Mouse (Mus musculus) CH12.LX (cell line): ENCODE data around the gene Syngr2.

ENCODE experiments used
- CTCF ChIP-seq, 2 experiments: IDR thresholded peaks in 1 of 2; conservative IDR thresholded peaks in 1 of 2; 2 replicates each; pipeline ENCODE4 v1.5.1; 2011 to 2012; ENCODE audit warnings: low read depth in 2 of 2, low read length in 2 of 2, improper control_type of control experiment in 1 of 2, inconsistent platforms in 1 of 2, mild to moderate bottlenecking in 1 of 2, moderate library complexity in 1 of 2
- EP300 ChIP-seq: IDR thresholded peaks from 2 replicates; pipeline ENCODE4 v1.6.1; 2011; ENCODE audit warnings: low read length, improper control_type of control experiment
- GABPA ChIP-seq: IDR thresholded peaks from 2 replicates; pipeline ENCODE4 v1.6.1; 2012; ENCODE audit warnings: low read depth, low read length, improper control_type of control experiment, inconsistent platforms; ENCODE audit not compliant: insufficient replicate concordance
- JUND ChIP-seq: conservative IDR thresholded peaks from 2 replicates; pipeline ENCODE4 v1.6.1; 2011; ENCODE audit warnings: low read depth, low read length, improper control_type of control experiment
- MAFK ChIP-seq: IDR thresholded peaks from 2 replicates; pipeline ENCODE4 v1.6.1; 2011; ENCODE audit warnings: low read length, improper control_type of control experiment; ENCODE audit not compliant: insufficient replicate concordance
- POLR2A ChIP-seq: IDR thresholded peaks from 2 replicates; pipeline ENCODE4 v1.6.1; 2011; ENCODE audit warnings: low read depth, mild to moderate bottlenecking, improper control_type of control experiment, low read length
- TCF12 ChIP-seq: IDR thresholded peaks from 2 replicates; pipeline ENCODE4 v1.6.1; 2014; ENCODE audit warnings: low read depth, mild to moderate bottlenecking, inconsistent platforms, low read length, improper control_type of control experiment
- USF1 ChIP-seq: IDR thresholded peaks from 2 replicates; pipeline ENCODE4 v1.6.1; 2014; ENCODE audit warnings: low read depth, mild to moderate bottlenecking, inconsistent platforms, low read length, improper control_type of control experiment

DNA sequence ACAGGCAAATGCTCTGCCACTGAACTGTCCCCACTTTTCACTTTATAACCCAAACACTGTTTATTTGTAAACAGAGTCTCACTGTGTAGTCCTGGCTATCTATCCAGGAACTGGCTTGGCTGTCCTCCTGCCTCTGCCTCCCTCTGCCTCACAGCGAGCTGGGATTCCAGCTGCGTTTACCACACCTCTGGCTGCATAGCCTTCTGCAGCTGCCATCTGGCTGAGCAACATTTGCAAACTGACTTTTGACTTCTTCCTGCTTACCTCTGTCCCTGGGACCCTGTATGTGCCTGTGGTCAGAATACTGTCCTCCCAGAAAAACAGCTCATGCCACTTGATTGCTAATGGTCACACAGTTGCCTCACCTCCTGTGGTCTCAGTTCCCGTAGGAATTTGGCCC is 17.9 kb downstream of the Syngr2 start:
- no peak for TF ChIP-seq USF1
- no peak for TF ChIP-seq POLR2A
- no peak for TF ChIP-seq GABPA
- TF ChIP-seq CTCF (conservative IDR thresholded peaks at IDR 0.05 in 1 of 2, IDR thresholded peaks at IDR 0.05 in 1 of 2; ENCODE audit: low read depth in 2 of 2, low read length in 2 of 2), result no peak
- TF ChIP-seq EP300, result no peak
- TF ChIP-seq MAFK, result no peak
- no peak for TF ChIP-seq JUND
- TF ChIP-seq TCF12, result peak; percentile 66; the same call in 1 of the 2 replicates
